Mouse (Mus musculus) adrenal gland, postnatal 14 days (tissue): ENCODE results near the gene Med27. TPM values are rescaled to one million over a fixed set of nuclear protein-coding genes. Genes with fewer than 3 reads are reported as not detected.
"Not testable (repeated sequence)": the region's sequence is repeated elsewhere in the genome, so short reads cannot be mapped to it uniquely, and the experiment has no call there.

ENCODE experiments used
- DNase-seq: peaks from one replicate; pipeline ENCODE4 v3.0.0; 2021; ENCODE audit warnings: mixed read lengths
- total RNA-seq: library from RNA; stranded (reverse); gene quantifications from 2 replicates; pipeline ENCODE4 v1.2.3, GENCODE M21; 2021

Gene Med27
- total RNA-seq, 1 experiment from 2014 or later, result 23.1 TPM

- no peak for DNase-seq
These were observed 173.6 kb downstream of the Med27 start for GRCm38 (mm10) chr2:29520206-29520605.

- DNase-seq, result no peak
These were observed 174.9 kb downstream of the Med27 start for GRCm38 (mm10) chr2:29521486-29521885.

- peak; percentile 57 for DNase-seq
These were observed 177.5 kb downstream of the Med27 start for GRCm38 (mm10) chr2:29523918-29524811.

DNA sequence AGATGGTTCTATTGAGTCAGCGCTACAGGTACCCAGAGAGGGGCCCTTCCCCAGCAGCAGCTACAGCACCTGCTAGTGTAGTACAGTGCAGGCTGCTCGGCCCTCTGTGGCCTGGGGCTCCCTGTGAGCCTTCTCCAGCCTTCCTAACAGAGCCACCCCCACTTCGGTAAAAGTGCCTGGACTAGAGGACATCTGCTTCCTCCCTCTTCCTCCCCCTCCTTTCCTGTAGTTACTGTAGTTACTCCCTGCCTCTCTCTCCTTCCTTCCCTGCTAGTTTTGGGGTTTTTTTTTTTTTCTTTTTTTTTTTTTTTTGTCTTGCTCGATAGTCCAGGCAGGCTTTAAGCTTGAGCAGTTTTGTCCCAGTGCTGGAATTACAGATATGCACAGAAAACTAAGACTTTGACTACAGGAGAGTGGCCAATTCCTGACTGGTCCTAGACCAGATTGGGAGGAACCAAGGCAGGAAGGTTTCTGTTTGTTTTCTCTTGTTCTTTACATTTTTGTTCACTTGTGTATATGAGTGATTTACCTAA, 178.7 kb downstream of the Med27 start:
- DNase-seq, result no peak

DNA sequence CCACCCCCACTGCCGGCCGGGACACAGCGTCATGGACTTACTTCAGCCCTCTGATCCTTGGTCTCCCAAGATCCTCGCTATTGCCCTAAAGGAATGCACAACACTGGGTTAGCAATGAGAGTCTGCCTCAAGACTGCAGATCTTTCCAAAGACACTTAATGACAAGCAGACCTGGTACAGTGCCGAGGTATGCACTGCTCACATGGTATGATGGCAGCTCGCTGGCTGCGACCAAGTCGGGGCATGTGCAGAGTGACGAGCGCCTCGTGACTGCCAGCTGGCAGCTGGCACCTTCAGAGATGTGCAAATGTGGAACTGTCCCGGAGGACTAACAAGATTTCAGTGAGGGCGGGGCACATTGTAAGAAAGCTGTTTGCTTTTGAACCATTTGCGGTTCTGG, 179.6 kb downstream of the Med27 start:
- DNase-seq, result peak; percentile 69

DNA sequence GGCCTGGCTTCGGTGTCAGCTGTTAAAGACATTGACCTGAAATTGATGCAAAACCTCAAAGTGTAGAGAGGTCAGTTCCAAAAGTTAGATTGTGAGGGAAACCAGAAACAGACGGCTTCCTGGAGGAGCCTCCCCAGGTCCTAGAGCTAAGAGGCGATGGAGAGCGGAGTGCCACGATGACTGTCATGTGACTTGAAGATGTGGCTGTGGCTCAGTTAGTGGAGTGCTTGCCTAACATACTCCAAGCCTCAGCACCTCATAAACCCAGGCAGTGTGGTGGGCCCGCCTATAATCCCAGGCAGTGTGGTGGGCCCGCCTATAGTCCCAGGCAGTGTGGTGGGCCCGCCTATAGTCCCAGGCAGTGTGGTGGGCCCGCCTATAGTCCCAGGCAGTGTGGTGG, 180.9 kb downstream of the Med27 start:
- not testable (repeated sequence) for DNase-seq

DNA sequence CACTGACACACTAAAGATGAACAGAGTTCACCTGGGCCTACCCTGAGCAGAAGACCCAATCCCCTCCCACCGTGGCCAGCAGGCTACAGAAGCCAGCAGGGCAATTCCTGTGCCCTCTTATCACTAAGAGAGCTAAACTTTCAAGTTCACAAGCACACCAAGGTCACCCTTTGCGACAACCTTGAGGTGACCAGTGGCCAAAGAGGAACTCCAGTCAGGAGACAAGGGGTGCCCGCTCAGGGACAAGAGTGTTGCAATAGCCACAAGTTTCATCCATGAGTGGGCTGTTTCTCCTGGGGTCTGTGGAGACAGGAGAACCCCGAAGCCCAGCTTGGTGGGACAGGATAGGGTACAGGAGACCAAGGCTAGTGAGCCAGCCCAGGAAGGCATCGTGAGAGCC, 182.2 kb downstream of the Med27 start:
- peak; percentile 51 for DNase-seq

- DNase-seq, result not testable (repeated sequence)
These were observed 183.2 kb downstream of the Med27 start for GRCm38 (mm10) chr2:29529788-29530187.

GRCm38 (mm10) chr2:29532173-29532572, 185.6 kb downstream of the Med27 start:
- DNase-seq, result no peak

DNA sequence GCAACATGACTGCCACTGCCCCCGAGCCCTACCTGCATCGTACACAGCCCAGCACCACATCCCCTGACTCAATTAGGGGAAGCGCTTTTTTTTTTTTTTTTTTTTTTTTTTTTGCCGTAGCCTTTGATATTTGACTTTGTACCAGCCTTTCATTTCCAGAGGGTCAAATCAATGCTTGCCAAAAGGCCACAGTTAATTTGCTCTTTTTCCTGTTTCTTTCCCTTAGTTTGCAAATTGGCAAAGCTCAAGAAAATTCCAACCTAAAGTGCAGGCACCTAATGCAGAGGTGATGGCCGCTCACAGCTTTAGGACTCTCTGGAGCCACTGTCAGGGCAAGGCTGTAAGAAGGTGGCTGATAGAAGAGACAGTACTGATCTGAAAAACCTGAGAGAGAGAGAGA, 186.3 kb downstream of the Med27 start:
- DNase-seq, result no peak

DNA sequence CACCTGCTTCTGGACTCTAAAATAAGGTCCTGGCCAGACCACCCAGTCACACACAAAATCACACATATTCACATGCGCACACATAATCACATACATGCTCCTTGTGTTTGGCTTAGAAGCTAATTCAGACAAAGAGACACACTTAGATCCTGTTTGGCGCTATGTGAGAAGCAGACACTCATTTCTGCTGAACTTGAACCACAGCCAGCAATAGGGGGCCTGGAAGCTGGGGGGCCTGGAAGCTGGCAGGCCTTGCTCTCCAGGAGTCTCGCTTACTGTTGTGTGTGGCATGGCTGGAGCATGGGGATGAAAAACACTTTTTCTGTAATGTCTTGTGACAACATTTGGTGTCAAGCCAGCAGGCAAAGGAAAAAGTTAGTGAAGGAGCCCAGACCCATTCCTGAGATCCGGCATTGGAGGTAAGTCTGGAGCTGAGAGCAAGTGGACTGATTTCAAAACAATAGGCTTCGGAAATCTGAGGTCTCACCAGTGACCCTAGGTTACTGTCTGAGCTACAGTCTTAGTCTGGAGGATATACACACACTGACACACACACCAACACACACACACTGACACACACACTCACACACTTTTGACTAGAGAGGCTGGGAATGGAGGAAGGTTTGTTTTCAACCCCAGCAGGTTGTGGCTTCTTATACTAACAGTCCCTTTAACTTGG, 189.1 kb downstream of the Med27 start:
- no peak for DNase-seq

DNA sequence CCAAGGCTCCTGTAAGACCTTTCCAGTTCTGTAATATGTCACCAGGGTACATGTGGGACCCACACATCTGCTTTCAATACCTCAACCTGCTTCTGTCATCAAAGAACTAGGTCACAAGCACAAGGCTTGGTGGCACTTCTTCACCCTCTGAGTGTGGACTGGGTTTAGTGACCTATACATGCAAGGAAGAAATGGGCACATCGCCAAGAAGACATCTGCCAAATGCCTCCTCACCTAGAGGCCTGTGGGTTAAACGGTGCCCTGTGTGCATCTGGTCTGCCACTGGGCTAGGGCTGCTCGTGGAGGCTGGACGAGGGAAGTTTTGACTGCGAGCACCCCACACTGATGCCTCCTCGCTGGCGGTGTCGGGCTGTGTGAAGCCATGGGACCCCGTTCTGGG, 189.9 kb downstream of the Med27 start:
- DNase-seq, result no peak

GRCm38 (mm10) chr2:29537334-29537733, 190.7 kb downstream of the Med27 start:
- DNase-seq, result no peak

DNA sequence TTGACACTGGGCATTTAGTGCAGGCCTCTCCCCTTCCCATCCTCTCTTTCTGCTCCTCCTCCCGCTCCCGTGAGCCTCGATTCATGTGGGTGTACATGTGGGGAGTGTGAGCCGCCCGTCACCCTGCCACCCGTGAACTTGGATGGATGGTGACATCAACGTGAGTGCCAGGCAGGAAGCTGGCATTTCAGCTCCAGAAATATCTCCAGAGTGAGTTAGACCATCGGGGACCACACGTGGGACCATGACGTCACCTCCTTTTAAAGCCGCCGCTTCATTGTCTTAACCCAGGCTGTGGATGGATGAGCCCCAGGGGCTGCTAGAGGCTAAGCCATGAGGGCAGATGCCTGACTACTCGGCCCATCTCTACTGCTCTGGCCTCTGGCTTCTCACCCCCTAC, 195.4 kb downstream of the Med27 start:
- no peak for DNase-seq

DNA sequence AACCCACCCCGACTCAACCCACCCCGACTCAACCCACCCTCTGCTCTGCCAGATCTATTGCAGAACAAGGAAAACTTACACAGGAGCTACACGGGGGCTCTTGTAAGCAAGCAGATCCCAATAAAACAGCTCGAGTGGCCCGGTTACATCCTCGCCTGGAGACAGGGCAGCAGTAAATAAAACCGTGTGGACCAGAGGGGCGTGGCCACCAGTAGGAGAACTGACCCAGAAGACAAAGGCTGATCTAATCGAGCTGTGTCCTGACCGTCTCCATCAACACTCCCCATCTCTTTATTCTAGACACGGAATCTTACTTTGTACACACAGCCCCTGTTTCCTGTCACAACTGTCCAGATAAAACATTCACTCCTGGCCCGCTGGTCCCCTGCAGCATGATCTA, 200.0 kb downstream of the Med27 start:
- no peak for DNase-seq

DNA sequence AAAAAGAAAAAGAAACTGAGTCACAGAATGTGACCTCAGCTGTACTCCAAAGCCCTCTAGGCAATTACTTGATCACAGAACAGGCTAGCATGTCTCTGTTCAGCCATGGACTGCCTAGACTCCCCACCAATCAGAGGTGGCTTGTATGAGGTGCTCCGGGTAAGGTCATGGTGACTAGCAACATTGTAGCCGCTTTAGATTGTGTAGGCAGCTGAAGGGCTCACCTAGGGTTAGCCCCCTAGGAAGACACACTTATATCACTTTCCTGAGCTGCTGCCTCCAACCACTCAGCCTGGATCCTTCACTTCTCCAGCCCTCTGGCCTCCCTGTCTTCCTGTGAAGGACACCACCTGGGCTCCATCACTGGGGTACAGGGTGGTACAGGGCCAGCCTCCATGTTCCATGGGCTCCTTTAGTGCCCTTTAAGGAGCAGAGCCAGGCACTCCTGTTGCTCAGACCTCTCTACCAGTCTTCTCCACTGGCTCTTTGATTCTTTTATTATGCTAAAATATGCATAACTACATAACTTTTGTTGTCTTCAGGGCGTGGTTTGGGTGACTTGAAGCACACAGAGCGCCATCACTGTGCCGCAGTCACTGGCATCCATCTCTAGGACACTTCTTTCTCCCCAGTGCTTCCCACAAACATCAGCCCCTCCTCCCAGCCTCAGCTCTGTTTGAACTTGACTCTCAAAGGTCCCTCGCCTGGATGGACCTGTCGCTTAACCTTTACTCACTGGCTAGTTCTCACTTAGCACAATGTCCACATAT, 205.4 kb downstream of the Med27 start:
- DNase-seq, result no peak

GRCm38 (mm10) chr2:29553945-29554634, 207.5 kb downstream of the Med27 start:
- peak; percentile 60 for DNase-seq

GRCm38 (mm10) chr2:29558561-29558960, 211.9 kb downstream of the Med27 start:
- DNase-seq, result peak; percentile 17

DNA sequence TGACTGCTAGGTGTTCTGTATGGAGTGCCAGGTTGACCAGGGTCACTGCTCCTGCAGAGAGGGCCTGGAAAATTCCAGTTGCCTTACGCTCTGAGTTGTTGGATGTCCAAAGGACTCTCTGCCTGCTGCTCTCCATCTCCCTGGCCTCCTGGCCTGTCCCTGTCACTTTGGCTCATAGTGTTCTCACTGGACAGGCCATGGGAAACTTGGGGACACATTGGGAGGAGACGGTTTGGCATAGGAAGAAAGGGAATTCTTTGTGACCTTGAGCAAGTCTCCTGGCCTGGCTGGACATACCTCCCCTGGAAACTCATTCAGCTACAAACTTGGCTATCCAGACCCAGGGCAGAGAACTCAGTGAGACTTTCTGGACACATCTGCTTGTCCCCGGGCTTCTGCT, 213.3 kb downstream of the Med27 start:
- DNase-seq, result peak; percentile 37

DNA sequence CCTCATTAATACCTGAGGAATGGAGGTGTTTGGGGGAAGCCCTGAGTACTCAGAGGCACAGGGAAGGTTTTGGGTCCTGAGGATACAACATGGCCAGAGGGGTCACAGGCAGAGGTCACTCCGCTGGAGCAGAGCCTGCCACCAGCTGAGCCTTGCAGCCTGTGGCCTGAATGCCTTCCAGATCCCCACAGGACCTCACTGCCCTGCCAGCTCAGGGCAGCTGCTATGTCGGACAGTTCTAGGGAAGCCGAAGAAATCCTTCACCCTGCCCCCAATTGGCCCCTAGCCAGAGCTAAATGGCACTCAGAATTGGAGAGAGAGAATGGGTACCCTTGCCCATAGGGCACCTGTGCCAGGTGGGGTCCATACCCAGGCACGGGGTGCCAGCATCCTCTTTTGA, 214.8 kb downstream of the Med27 start:
- peak; percentile 34 for DNase-seq

GRCm38 (mm10) chr2:29563986-29564385, 217.4 kb downstream of the Med27 start:
- peak; percentile 52 for DNase-seq
